Mouse (Mus musculus) colon, adult 2 months (tissue): ENCODE data around the gene Gm47429. TPM values are rescaled to one million over a fixed set of nuclear protein-coding genes. Genes with fewer than 3 reads are reported as not detected.

ENCODE experiments used
- polyA plus RNA-seq: library from polyadenylated mRNA; depleted of rRNA; stranded (reverse); fragments of >200 nt; gene quantifications from 2 replicates; pipeline ENCODE4 v1.2.3, GENCODE M21; 2012; rRNA removed

The Gm47429 gene
- polyA plus RNA-seq: not detected in 2 replicates

GRCm38 (mm10) chr13:50443812-50444211 lies at the start of gene Gm47429:
Gene Gm47429, minus strand, starts transcription at chr13:50443912.

GRCm38 (mm10) chr13:50467007-50467406 lies 23.3 kb upstream of the Gm47429 start, which contains the start of gene Nutm2:
Gene Nutm2, plus strand, starts transcription at chr13:50467307.

GRCm38 (mm10) chr13:50417389-50418183 lies 26.1 kb downstream of the Gm47429 start, which contains the start of gene Fbxw17:
Gene Fbxw17, plus strand, starts transcription at chr13:50417864.

Other genes starting within 250 kb of the Gm47429 start
- gene Gm906, start 193.6 kb downstream of the Gm47429 start, polyA plus RNA-seq: not detected in 2 replicates
- gene Fbxw17, start 26.0 kb downstream of the Gm47429 start, polyA plus RNA-seq: 15.5 and 19.5 TPM in 2 replicates
- gene Nutm2, start 23.4 kb upstream of the Gm47429 start, polyA plus RNA-seq: not detected in 2 replicates
- not detected in 2 replicates for gene Gm904, start 199.3 kb upstream of the Gm47429 start, polyA plus RNA-seq